Mouse (Mus musculus) ES-E14 (cell line): ENCODE results near the gene Klhdc4.

Experiments
- CHD2 ChIP-seq: IDR thresholded peaks from 2 replicates; pipeline ENCODE4 v1.6.1; 2014; ENCODE audit warnings: mild to moderate bottlenecking, low read depth, low read length, inconsistent platforms
- HCFC1 ChIP-seq: IDR thresholded peaks from 2 replicates; pipeline ENCODE4 v1.6.1; 2012; ENCODE audit warnings: low read length, inconsistent platforms, borderline replicate concordance; ENCODE audit not compliant: insufficient read depth
- ZC3H11A ChIP-seq: IDR thresholded peaks from 2 replicates; pipeline ENCODE4 v1.6.1; 2012; ENCODE audit warnings: low read depth, mild to moderate bottlenecking, inconsistent platforms, low read length, borderline replicate concordance

- TF ChIP-seq ZC3H11A (no peak), HCFC1 (no peak), CHD2 (no peak)
These were observed 67.9 kb downstream of the Klhdc4 start for GRCm38 (mm10) chr8:121761480-121761879.
